7 mouse cellular contexts compared by ENCODE assay signal in the genomic region with DNA sequence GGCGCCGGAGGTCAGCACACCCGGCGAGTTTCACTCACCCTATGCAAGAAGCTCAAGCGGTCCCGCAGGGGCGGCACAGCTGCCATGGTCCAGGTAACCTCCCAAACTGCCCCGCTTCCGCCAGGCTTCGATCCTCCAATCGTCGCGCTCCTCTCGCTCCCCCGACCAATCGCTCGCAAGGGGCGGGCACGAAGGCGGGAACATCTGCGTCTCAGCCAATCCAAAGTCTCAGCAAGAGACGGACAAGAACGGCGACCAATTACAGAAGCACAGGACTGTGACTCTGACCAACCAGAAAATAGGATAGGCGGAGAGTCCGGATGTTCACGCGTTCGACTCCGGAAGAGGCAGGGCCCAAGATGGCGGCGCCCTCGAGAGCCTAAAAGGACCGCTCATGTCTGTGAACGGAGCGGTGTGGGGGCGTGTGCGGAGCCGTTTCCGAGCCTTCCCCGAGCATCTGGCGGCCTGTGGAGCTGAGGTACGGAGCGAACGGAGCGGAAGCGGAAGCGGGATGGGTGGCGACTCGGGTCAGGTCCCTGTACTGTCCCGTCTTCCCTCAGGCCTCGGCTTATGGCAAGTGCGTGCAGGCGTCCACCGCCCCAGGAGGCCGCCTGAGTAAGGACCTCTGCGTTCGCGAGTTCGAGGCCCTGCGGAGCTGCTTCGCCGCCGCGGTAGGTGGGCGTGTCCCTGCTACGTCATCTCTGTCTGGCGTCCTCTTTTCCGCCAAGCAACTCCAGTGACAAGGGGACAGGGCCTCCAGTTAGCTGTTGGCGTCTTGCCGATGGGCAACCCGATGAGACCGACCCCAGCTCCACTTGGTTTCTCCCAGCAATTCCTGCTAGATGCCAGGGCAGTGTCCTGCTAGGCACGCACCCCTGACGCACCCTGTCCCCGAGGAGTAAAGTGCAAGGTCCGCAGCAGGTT. TPM values are rescaled to one million over a fixed set of nuclear protein-coding genes. Genes with fewer than 3 reads are reported as not detected.
DNase-seq lines count a peak whose midpoint lies in the region; ATAC-seq lines count a peak whose summit lies in the region.

A gene (minus strand): TSS at position 144 of the 924 bp plus-strand sequence.
A gene (plus strand): TSS at position 341 of the 924 bp plus-strand sequence.

- H3K27ac ChIP-seq in embryonic facial prominence, embryonic 12.5 days = peak within 1 kb of the TSS; percentile 92
- H3K27ac ChIP-seq in limb, embryonic 11.5 days (replicated peaks; ENCODE audit: low read depth, low read length) = peak within 1 kb of the TSS; percentile 76
- H3K27ac ChIP-seq in midbrain, embryonic 14.5 days (replicated peaks; ENCODE audit: low read depth, low read length) = peak within 1 kb of the TSS; percentile 95

- WGBS in embryonic facial prominence, embryonic 12.5 days = under 1% methylated on average over 77 of the region's 77 CpGs
- under 1% methylated on average over 77 of the region's 77 CpGs for WGBS in limb, embryonic 11.5 days
- WGBS in midbrain, embryonic 14.5 days = under 1% methylated on average over 77 of the region's 77 CpGs

- peaks cover 32% of the 10 kb centered on the region for H3K36me3 ChIP-seq in embryonic facial prominence, embryonic 12.5 days
- peaks cover 3% of the 10 kb centered on the region; the same call in 1 of the 2 replicates for H3K36me3 ChIP-seq in limb, embryonic 11.5 days (ENCODE audit: control insufficient read depth, insufficient read depth, low read length)
- H3K36me3 ChIP-seq in midbrain, embryonic 14.5 days (ENCODE audit: control insufficient read depth, insufficient read depth, low read length) = peaks cover 32% of the 10 kb centered on the region

- peak; percentile 94 for DNase-seq in adrenal gland, postnatal 25 days
- DNase-seq in heart, adult 11 months = peak; percentile 100
- peak; percentile 100 for DNase-seq in kidney, adult 18-20 months
- DNase-seq in limb, embryonic 11.5 days (ENCODE audit: low spot score) = peak; percentile 100
- DNase-seq in midbrain, embryonic 14.5 days = peak; percentile 96
- peak; percentile 99 for DNase-seq in spleen, adult 18-20 months

- peak within 1 kb of the TSS; percentile 83 for H3K9ac ChIP-seq in embryonic facial prominence, embryonic 12.5 days
- H3K9ac ChIP-seq in limb, embryonic 11.5 days (ENCODE audit: low read length) = peak within 1 kb of the TSS; percentile 83
- H3K9ac ChIP-seq in midbrain, embryonic 14.5 days (replicated peaks; ENCODE audit: low read length) = peak within 1 kb of the TSS; percentile 80

- H3K9me3 ChIP-seq in embryonic facial prominence, embryonic 12.5 days = no peaks in the 10 kb centered on the region
- no peaks in the 10 kb centered on the region for H3K9me3 ChIP-seq in limb, embryonic 11.5 days (ENCODE audit: control insufficient read depth, low read length)
- no peaks in the 10 kb centered on the region for H3K9me3 ChIP-seq in midbrain, embryonic 14.5 days (ENCODE audit: control insufficient read depth, low read length)

- peak within 1 kb of the TSS; percentile 97 for H3K4me2 ChIP-seq in embryonic facial prominence, embryonic 12.5 days (replicated peaks)
- peak within 1 kb of the TSS; percentile 97 for H3K4me2 ChIP-seq in limb, embryonic 11.5 days (ENCODE audit: low read depth, severe bottlenecking)
- peak within 1 kb of the TSS; percentile 90 for H3K4me2 ChIP-seq in midbrain, embryonic 14.5 days (ENCODE audit: low read length)

- ATAC-seq in embryonic facial prominence, embryonic 12.5 days (ENCODE audit: insufficient number of reproducible peaks, insufficient read depth, low FRiP score, low TSS enrichment) = peak; percentile 96
- ATAC-seq in limb, embryonic 11.5 days (ENCODE audit: insufficient number of reproducible peaks, low FRiP score, low TSS enrichment, low read depth) = peak; percentile 96
- peak; percentile 97 for ATAC-seq in midbrain, embryonic 14.5 days (ENCODE audit: low FRiP score, low TSS enrichment)

- H3K4me1 ChIP-seq in embryonic facial prominence, embryonic 12.5 days = peaks cover 20% of the 10 kb centered on the region
- H3K4me1 ChIP-seq in limb, embryonic 11.5 days (ENCODE audit: control insufficient read depth, insufficient read depth, low read length) = peaks cover 16% of the 10 kb centered on the region
- H3K4me1 ChIP-seq in midbrain, embryonic 14.5 days (ENCODE audit: control insufficient read depth, insufficient read depth, low read length) = peaks cover 11% of the 10 kb centered on the region

- peak within 1 kb of the TSS; percentile 67 for H3K4me3 ChIP-seq in embryonic facial prominence, embryonic 12.5 days
- peak within 1 kb of the TSS; percentile 91 for H3K4me3 ChIP-seq in limb, embryonic 11.5 days (ENCODE audit: low read depth, low read length)
- H3K4me3 ChIP-seq in midbrain, embryonic 14.5 days (replicated peaks; ENCODE audit: low read depth, low read length) = peak within 1 kb of the TSS; percentile 84

- no peaks in the 10 kb centered on the region for H3K27me3 ChIP-seq in embryonic facial prominence, embryonic 12.5 days
- no peaks in the 10 kb centered on the region for H3K27me3 ChIP-seq in limb, embryonic 11.5 days (ENCODE audit: control insufficient read depth, insufficient read depth, low read length)
- H3K27me3 ChIP-seq in midbrain, embryonic 14.5 days (ENCODE audit: control insufficient read depth, insufficient read depth, low read length) = no peaks in the 10 kb centered on the region

RNA-seq across cellular contexts. Expression of the first gene that starts in this region (rescaled TPM):
- 17.1 and 18.1 TPM in 2 replicates for total RNA-seq in adrenal gland, postnatal 25 days (2021)
- polyA plus RNA-seq in embryonic facial prominence, embryonic 12.5 days (2016; fragmentation: Nextera tagmentation; extraction: Ambion mirVana) = 18.5 and 19.2 TPM in 2 replicates
- polyA plus RNA-seq in limb, embryonic 11.5 days (2014; fragmentation: Nextera tagmentation; extraction: Ambion mirVana) = 16.9 and 18.6 TPM in 2 replicates
- 15.9 and 18.0 TPM in 2 replicates for polyA plus RNA-seq in midbrain, embryonic 14.5 days (2014; fragmentation: Nextera tagmentation; extraction: Ambion mirVana)

RNA-seq across cellular contexts. Expression of the second gene that starts in this region (rescaled TPM):
- total RNA-seq in adrenal gland, postnatal 25 days (2021) = 57.7 and 60.1 TPM in 2 replicates
- 67.4 and 73.6 TPM in 2 replicates for polyA plus RNA-seq in embryonic facial prominence, embryonic 12.5 days (2016; fragmentation: Nextera tagmentation; extraction: Ambion mirVana)
- polyA plus RNA-seq in limb, embryonic 11.5 days (2014; fragmentation: Nextera tagmentation; extraction: Ambion mirVana) = 71.3 and 71.4 TPM in 2 replicates
- 61.2 and 61.3 TPM in 2 replicates for polyA plus RNA-seq in midbrain, embryonic 14.5 days (2014; fragmentation: Nextera tagmentation; extraction: Ambion mirVana)

Comparison
In these comparisons a context has a peak if more than half of its experiments do, and no peak if none do; other contexts are left out.
1. Peak in every context shown above with its lines: DNase-seq, ATAC-seq, H3K4me3 ChIP-seq and H3K27ac ChIP-seq.